Mouse (Mus musculus): ENCODE data around the gene Fnip2.

GRCm38 (mm10) chr3:79537626-79538203 is 29.9 kb downstream of the Fnip2 start:
- TF ChIP-seq CTCF (IDR thresholded peaks at IDR 0.05; ENCODE audit: low read depth, low read length) (no peak), GATA1 (IDR thresholded peaks at IDR 0.05; ENCODE audit: borderline replicate concordance, low read length) (no peak)

Measured in G1E (cell line).